Mouse (Mus musculus): ENCODE results near the gene Palm3.

Palm3 gene

DNA sequence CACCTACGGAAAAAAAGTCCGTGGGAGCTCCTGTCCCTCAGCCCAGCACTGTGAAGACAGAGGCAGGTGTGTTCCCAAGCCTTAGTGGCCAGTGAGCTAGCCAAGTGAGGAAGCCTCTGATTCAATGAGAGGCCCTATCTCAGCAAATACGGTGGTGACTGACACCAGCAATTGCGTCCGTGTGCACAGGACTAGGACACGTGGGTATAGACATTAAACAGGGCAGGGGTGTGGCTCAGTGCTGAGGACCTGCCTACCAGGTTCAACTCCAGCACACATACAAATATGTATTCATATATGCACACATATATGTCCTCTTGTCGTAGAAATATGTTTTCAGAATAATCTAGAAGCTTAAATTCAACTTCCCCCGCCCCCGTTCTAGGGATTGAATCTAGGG lies 1.5 kb upstream of the Palm3 start:
- no peak for DNase-seq (ENCODE audit: inconsistent age in 2 of 2, low spot score in 1 of 2)

DNA sequence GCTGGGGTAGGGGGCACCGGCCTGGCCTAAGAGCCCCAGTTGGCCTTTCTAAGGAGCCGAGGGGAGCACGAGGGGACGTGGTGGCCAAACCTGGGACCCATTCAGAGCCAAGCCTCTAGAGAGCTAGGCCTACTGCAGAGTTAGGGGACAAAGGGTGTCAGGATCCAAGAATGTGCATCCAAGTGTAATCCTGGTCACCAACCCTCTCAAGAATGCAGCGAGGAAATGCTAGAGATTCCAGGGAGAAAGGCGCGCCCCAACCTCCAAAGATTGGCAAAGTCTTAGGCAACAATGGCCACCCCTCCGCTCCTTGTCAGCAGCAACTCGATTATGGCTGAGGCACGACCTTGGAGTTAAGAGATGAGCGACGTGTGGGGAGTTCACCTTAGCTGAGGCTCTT lies 298 bp downstream of the Palm3 start:
- DNase-seq (ENCODE audit: inconsistent age in 2 of 2, low spot score in 1 of 2) = no peak

DNA sequence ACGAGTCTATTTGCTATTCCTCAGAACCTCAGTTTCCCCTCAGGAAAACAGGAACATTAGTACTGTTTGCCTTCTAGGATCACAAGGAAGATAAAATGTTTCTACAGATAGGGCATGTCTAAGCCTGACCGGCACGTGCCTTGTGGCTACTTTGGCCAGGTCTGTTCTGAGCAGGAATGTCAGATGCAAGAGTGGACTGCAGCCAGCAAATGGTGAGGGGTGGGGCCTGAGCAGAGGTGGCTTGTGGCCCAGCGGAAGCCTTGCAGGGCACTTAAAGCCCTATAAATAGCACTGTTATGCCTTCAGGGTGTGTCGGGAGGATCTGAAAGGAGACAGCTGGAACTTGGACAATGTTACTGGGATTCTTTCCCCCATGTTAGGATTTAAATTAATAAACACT lies 1.8 kb downstream of the Palm3 start:
- DNase-seq (ENCODE audit: inconsistent age in 2 of 2, low spot score in 1 of 2) = no peak

DNA sequence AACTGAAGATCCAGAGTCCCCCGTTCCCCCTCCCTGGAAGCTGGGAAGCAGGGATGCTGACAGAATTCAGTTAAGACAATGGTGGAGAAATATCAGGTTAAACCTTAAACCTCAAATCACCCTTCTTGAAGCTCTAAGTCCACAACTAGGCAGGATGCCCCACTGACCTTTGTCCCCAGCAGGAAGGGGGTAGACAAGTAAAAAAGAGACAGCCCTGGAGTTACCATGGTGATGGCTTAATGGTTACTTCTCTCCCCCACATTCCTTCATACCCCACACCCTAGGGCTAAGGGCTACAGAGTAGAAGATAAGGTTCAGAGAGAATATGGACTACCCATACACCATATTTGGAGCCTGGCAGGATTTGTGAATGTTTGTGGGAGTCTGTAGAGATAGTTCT lies 2.4 kb downstream of the Palm3 start:
- no peak for DNase-seq (ENCODE audit: inconsistent age in 2 of 2, low spot score in 1 of 2)

DNA sequence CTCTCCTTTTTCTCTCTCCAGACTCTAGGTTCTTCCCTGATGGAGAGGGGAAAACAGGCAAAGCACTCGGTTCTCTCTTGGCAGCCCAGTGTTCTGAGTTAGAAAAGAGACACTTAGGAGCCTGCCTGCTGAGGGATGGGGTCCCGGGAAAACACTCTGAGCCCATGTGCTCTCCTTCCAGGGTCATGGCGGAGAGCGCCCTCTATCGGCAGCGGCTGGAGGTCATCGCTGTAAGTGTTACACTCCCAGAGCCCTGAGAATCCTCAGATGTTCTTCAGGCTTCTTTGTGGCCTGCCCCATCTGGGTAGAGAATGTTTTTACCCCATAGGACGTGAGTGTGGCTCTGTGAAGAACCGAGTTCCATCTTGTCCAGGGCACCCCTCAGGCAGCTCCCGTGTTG lies 2.9 kb downstream of the Palm3 start:
- peak in 1 of 2 experiments; percentile 73 for DNase-seq (ENCODE audit: inconsistent age in 2 of 2, low spot score in 1 of 2)

DNA sequence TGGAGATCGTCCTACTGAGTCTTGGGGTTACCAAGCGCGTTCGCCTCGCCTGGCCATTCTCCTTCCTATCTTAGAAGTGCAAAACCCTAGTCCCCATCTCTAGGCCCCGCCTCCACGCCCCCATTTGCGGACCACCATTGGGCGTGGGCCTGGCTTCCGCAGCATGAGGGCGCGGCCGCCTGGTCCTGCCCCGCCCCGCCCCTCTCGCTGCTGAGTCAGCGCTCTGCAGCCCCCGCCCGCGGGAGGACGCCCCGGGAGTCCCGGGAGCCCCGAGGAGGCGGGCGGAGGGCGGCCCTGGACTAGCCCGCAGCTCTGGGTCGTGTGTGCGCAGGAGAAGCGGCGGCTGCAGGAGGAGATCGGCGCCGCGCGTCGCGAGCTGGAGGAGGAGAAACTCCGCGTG lies 4.6 kb downstream of the Palm3 start:
- peak; percentile 65 to 69 for DNase-seq (ENCODE audit: inconsistent age in 2 of 2, low spot score in 1 of 2)

DNA sequence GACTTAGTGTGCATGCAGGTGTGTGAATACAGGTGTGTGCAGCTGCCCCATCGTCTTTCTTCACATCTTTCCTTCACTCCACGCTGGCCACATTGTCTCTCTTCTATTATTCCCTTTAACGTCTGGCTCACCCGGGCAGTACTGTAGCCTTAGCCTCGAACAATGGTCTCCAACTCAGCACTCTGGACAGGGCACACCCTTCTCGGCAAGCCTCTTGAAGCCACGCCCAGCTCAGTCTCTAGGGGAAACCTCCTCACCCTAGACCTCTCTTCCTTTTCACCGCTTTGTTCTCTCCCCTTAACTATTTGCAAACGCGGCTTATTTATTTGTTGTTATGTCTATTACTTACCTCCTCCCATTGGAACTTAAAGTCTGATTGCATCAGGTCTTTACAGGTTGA lies 6.2 kb downstream of the Palm3 start:
- no peak for DNase-seq (ENCODE audit: inconsistent age in 2 of 2, low spot score in 1 of 2)

DNA sequence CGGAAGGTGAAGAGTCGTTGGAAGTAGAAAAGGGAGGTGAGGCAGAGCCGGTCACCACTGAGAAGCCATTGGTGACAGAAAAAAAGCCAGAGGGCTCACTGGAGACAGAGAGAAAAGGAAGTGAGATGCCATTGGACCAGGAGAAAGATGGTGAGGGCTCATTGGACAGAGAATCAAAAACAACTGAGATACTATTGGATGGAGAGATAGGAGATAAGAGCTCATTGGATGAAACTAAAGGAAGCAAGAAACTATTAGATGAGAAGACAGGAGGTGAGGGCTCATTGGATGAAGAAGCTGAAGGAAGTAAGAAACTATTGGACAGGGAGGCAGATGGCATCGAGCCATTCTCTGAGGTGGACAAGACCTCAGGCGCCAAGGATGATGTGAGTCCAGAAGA lies 8.0 kb downstream of the Palm3 start:
- DNase-seq (ENCODE audit: inconsistent age in 2 of 2, low spot score in 1 of 2) = no peak

DNA sequence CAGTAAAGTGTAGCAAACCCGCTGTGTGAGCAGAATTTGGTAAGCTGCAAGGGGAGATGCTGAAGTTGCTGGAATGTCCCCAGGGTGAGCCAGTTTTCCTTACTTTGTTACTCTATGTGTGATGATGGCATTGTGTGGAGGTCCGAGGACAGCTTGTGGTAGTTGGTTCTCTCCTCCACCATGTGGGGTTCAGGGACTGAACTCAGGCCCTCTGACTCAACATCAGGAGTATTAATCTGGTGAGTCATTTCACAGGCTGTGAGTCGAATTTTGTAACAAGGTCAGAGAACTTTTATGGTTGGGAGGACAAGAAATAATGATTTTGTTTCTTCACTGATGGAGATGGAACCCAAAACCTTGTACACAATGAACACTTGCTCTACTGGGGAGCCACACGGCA lies 11.5 kb downstream of the Palm3 start:
- DNase-seq (ENCODE audit: inconsistent age in 2 of 2, low spot score in 1 of 2) = peak; percentile 72 to 85

DNA sequence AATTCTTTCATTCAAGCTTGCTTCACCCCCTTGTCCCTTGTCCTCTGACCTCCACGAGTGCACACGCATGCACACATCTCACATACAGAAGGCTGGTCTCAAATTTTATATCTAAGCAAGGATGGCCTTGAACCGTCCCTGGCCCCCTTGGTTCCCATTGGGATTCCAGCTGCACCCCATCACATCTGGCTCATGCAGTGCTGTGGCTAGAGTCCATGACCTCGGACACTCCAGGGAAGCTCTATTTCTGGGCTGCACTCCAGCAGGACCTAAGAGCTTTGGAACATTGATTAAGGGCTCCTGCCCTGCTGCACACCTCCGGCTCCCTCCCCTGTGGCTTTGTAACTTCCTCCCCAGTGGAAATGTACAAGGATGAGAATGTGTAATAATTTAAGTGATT lies 16.7 kb downstream of the Palm3 start:
- DNase-seq (ENCODE audit: inconsistent age in 2 of 2, low spot score in 1 of 2) = peak; percentile 73 to 86

DNA sequence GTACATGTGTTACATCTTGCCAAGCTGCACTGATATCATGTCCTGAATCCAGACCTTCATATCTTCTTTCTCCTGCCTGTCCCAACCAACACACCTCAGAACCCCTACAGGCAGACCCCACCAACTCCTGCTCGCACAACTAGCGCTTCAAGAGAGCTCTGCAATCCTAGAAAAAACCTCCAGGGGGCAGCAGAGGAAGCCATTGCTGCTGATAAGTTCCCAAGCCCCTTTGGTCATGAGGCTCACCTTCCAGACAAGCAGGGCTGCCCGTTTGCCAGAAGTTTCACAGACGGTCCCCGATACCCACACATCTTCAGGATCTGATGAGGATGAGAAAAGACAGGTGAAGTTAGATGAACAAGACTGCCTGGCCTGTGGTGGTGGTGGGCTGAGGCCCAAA lies 17.8 kb downstream of the Palm3 start:
- DNase-seq (ENCODE audit: inconsistent age in 2 of 2, low spot score in 1 of 2) = peak; percentile 69 to 93

DNA sequence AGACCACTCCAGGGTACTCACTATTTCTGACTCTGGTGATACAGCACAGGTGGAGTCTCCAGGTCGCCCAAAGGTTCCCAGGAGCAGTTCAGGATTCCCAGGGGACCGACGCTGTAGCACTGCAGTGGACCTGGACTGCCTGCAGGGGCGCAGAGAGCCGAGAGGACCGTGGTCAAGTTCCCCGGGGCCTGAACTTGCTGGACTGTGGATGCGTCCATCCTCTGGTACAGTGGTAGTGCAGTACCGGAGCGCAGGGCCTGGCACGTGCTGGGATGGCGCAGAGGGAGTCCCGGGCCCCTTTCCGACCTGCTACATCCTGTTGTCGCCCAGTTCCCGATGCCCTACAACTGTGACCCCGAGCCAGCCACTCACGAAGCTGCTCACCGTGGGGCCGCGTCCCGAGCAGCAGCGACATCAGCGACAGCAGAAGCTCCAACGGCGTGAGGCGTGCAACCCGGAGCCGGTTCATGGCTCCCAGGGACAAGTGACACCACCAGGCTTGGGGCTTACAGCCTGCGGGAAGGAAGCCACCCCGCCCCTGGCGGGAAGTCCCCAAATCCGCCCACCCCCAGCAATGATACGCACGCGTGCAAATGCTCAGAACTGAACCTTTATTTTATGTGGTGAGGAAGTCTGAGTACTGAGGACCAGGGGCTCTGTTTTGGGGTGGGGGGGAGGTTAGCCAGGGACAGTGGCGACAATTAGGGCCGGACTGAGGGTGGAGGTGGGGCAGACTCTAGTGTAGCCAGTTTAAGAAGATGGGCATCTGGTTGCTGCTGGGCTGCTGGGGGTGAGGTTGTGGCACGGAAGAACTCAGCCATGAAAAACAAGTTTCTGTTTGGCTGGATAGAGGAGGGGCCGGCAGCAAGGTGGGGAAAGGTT lies 21.0 kb downstream of the Palm3 start, which contains the start of gene Il27ra:
Gene Il27ra (minus strand): TSS at position 524 of the 882 bp plus-strand sequence.
- DNase-seq (ENCODE audit: inconsistent age in 2 of 2, low spot score in 1 of 2) = peak; percentile 72 to 86

DNA sequence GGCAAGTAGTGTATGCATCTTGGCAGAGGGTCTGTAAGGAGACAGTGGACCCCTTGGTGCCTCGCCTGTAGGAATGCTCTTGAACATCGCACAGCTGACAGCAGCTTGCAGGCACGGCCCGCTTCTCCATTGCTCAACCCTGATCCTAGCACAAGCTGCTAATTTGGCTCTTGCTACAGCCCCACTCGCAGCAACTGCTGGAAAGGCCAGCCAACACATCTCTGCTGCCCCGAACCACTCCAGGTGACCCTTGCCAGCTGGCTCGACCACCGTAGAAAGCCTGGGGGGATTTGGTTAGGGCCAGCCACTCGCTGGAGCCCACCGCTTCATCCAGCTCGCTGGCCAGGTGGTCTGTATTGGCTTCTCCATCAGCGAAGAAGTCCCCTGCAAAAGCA lies 21.7 kb downstream of the Palm3 start:
- no peak for DNase-seq (ENCODE audit: inconsistent age in 2 of 2, low spot score in 1 of 2)

DNA sequence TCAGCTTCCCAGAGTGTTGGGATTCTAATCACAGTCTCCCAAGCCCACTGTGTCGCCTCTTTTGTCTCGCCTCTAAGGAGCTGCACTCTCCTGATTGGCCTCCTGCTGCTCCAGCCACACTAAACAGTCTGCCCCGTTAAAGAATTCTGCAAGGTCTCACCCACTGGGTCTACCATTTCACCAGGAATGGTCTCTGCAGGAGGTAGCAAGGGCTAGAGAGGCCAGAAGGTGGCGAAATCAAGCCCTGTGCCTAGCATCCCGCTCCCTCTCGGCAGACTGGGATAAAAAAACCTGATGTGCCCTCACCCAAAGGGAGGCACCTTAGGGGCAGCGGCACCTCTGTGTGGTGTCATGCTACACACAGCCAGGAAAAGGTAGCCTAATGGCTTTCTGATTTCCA lies 22.8 kb downstream of the Palm3 start:
- no peak for DNase-seq (ENCODE audit: inconsistent age in 2 of 2, low spot score in 1 of 2)

DNA sequence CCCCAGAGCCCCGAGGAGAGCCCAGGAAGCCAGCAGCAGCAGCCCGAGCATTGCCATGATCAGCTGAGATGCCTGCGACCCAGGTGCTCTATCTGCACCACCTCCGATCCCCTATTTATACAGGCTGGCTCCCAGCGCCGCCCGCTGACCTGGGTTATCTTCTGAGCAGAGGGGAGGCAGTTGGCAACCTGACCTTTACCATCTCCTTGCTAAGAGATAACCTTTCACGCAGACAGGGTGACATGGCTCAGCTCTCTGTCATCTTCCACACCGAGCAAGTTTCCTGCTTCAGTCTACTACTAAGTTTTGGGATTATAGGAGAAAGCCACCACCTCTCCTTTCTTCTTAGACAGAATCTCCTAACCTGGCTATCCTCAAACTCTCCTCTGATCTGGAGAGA lies 23.6 kb downstream of the Palm3 start, which contains the start of gene Rln3:
Gene Rln3 (minus strand): TSS at position 101 of the 400 bp plus-strand sequence.
- no peak for DNase-seq (ENCODE audit: inconsistent age in 2 of 2, low spot score in 1 of 2)

DNA sequence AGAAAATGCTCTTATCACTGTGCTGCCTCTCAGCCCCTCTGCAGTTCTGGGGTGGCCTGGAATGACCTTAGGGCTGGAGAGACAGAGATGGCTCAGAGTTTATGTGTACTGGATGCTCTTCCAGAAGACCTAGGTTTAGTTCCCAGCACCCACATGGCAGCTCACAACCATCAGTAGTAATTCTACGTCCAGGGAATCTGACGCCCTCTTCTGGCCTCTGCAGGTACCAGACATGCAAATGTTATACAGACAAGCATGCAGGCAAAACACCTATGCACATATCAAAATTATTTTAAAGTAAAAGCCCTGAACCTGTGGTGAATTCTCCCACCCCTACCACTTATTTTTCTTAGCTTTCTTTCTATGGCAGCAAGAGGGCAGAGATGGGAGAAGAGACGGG lies 25.2 kb downstream of the Palm3 start:
- no peak for DNase-seq (ENCODE audit: inconsistent age in 2 of 2, low spot score in 1 of 2)

DNA sequence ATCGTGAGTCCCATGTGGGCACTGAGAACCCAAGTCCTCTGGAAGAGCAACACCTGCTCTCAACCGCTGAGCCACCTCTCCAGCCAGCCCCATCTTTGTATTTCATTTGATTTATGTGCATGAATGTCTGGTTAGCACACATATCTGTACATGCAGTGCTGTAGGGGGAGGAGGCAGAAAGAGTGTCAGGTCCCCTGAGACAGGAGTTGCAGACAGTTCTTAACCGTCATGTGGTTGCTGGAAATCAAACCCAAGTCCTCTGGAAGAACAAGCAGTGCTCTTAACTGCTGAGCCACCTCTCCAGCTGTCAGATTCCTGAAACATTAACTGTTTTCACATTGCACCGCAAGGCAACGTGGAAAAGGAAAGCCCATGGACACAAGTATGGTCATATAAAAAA lies 26.9 kb downstream of the Palm3 start:
- DNase-seq (ENCODE audit: inconsistent age in 2 of 2, low spot score in 1 of 2) = no peak

DNA sequence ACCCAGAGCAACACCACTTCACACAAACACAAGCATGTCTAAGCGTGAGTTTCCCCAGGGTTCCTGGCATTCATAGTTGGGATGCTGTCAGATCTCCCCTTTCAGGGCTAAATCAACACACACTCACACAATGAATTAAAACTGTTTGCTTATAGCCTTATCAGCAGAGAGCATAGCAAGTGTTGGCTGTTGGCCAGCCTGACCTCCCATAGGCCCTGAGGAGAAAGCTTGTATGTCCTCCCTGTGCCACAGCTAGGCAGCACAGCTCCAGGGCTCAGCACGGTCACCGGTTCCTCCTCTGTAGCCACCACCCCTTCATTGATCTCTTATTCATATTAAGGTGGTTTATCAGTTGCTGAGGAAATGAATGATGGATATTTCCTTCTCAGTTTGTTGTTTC lies 31.5 kb downstream of the Palm3 start:
- DNase-seq (ENCODE audit: inconsistent age in 2 of 2, low spot score in 1 of 2) = no peak

DNA sequence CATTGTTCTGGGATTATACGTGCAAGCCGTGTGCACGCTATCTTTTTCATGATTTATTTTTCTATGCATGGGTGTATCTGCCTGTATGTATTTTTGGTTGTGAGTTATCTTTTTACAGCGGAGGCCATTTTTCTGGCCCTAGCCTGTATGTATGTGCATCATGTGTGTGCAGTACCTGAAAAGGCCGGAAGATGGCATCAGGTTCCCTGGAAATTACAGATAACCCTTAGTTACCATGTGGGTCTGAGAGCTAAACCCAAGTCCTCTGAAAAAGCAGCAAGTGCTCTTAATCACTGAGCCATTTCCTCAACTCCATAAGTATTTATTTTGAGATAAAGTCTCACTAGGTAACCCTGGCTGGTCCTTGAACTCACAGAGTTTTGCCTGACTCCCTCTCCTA lies 32.0 kb downstream of the Palm3 start:
- no peak for DNase-seq (ENCODE audit: inconsistent age in 2 of 2, low spot score in 1 of 2)

DNA sequence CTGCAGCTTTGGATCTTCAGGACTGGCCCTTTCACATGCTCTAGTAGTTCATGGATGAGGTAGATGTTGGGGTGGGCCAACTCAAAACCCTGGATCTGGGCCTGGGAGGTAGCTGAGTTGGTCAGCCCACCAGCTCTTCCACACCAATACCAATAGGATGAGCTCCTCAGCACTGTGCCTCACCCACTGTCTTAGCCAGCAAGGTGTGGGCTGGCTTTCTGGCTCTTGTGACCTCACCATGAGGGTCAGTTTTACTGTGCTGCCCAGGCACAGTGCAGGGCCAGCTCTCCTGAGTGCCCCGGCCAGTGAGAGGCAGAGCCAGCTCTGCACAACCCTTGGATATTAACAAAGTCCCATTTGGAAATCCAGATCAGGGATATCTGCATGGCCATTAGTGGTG lies 36.6 kb downstream of the Palm3 start:
- DNase-seq (ENCODE audit: inconsistent age in 2 of 2, low spot score in 1 of 2) = no peak

DNA sequence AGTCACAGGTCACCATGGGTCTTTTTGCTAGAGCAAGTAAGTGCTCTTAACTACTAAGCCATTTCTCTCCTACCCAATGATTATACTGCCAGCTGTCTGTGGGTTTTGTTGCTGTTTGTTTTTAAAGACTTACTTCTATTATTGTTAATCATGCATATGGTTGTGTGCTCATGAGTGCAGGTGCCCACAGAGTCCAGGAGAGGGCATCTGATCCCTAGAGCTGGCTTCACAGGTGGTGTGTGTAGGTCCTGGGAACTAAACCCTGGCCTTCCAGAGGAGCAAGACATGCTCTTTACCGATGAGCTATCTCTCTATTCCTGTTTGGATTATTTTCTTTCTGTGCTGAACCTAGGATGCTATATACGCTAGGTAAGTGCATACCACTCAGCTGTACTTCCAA lies 38.0 kb downstream of the Palm3 start:
- no peak for DNase-seq (ENCODE audit: inconsistent age in 2 of 2, low spot score in 1 of 2)

DNA sequence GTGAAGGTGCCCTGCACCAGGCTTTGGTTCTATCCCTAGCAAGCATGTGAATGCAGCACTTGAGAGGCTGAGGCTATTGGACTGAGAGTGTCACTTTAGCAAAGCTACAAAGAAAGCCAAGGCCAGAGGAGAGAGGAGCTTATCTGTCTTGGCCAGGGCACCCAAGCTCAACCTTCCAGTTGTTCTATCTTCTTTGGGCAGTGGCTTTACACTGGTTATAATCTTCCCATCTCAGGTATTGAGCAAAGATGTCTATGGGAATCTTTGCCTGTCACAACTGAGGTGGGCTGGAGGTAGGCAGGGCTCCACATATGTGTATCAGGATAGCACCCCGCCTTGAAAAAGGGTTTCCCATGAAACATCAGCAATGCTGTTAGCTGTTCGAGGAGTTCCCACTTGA lies 39.0 kb downstream of the Palm3 start:
- peak in 1 of 2 experiments; percentile 47 for DNase-seq (ENCODE audit: inconsistent age in 2 of 2, low spot score in 1 of 2)

Data from adrenal gland, adult (tissue).